Mouse (Mus musculus) layer of hippocampus, postnatal 25 days (tissue): Measurements from ENCODE around the gene Trmt112. TPM values are rescaled to one million over a fixed set of nuclear protein-coding genes. Genes with fewer than 3 reads are reported as not detected.

Experiments used
- DNase-seq, 2 experiments: peaks; one replicate each; pipeline ENCODE4 v3.0.0; 2022; ENCODE audit warnings: mixed read lengths in 2 of 2, low spot score in 1 of 2; ENCODE audit errors: extremely low spot score in 1 of 2
- microRNA-seq, 2 experiments: library from miRNA; unstranded; fragments of <30 nt; microRNA quantifications; one replicate each; pipeline ENCODE4 v1.2.0; 2021
- total RNA-seq, 2 experiments: library from RNA; stranded (reverse); gene quantifications; 2 replicates each; pipeline ENCODE4 v1.2.3; 2021

Trmt112 gene
- total RNA-seq, 2 experiments from 2014 or later, result 40.7 to 43.9 TPM

- DNase-seq, result peak; percentile 73 to 90
Observed at GRCm38 (mm10) chr19:6942249-6942691, 32.8 kb downstream of the Trmt112 start, which contains the start of gene Gpr137. Gene Gpr137 (minus strand): TSS chr19:6942480.

- no peak for DNase-seq
Observed at GRCm38 (mm10) chr19:6942764-6943163, 33.3 kb downstream of the Trmt112 start.

- DNase-seq, result no peak
Observed at GRCm38 (mm10) chr19:6943709-6944108, 34.2 kb downstream of the Trmt112 start.

- DNase-seq, result no peak
Observed at GRCm38 (mm10) chr19:6947742-6948141, 38.2 kb downstream of the Trmt112 start.

- DNase-seq, result no peak
Observed at GRCm38 (mm10) chr19:6948186-6948585, 38.7 kb downstream of the Trmt112 start.

GRCm38 (mm10) chr19:6949532-6949931, 40.0 kb downstream of the Trmt112 start:
- no peak for DNase-seq

GRCm38 (mm10) chr19:6949951-6950350, 40.5 kb downstream of the Trmt112 start:
- DNase-seq, result no peak

- DNase-seq, result peak; percentile 51 to 52
Observed at GRCm38 (mm10) chr19:6950613-6951153, 41.2 kb downstream of the Trmt112 start.

GRCm38 (mm10) chr19:6951381-6951968, 42.0 kb downstream of the Trmt112 start:
- peak; percentile 79 to 85 for DNase-seq

- peak; percentile 58 to 60 for DNase-seq
Observed at GRCm38 (mm10) chr19:6951994-6952711, 42.7 kb downstream of the Trmt112 start.

GRCm38 (mm10) chr19:6952712-6953037, 43.2 kb downstream of the Trmt112 start:
- DNase-seq, result no peak

- DNase-seq, result no peak
Observed at GRCm38 (mm10) chr19:6954046-6954445, 44.5 kb downstream of the Trmt112 start.

- no peak for DNase-seq
Observed at GRCm38 (mm10) chr19:6955424-6955823, 45.9 kb downstream of the Trmt112 start.

GRCm38 (mm10) chr19:6956461-6956860, 47.0 kb downstream of the Trmt112 start:
- no peak for DNase-seq

Small RNA genes lying within 50 kb of the gene (microRNA-seq; reads per million reads assigned to microRNA genes)
- 6.0 to 9.2 reads per million in 2 experiments for gene Mir6990

Other genes with a start within 250 kb of the Trmt112 start
- gene Rps6ka4, start 69.1 kb upstream of the Trmt112 start, total RNA-seq, result 10 to 100 TPM; 32.0 to 34.7 TPM
- gene Ccdc88b, start 51.5 kb upstream of the Trmt112 start, total RNA-seq, result 10 to 100 TPM in 1 of 2 experiments, 1 to 10 TPM in 1; 7.5 to 11.9 TPM
- gene Prdx5, start 408 bp downstream of the Trmt112 start, total RNA-seq, result 100 to 1,000 TPM; 384 to 436 TPM
- gene Esrra, start 12.1 kb downstream of the Trmt112 start, total RNA-seq, result 10 to 100 TPM; 56.2 to 57.7 TPM
- 10 to 100 TPM; 11.0 to 12.1 TPM for gene Catsperz, start 15.7 kb downstream of the Trmt112 start, total RNA-seq
- 10 to 100 TPM; 18.4 to 20.2 TPM for gene Kcnk4, start 24.8 kb downstream of the Trmt112 start, total RNA-seq
- 10 to 100 TPM; 42.7 to 44.5 TPM for gene Bad, start 32.2 kb downstream of the Trmt112 start, total RNA-seq
- gene Gpr137, start 32.8 kb downstream of the Trmt112 start, total RNA-seq, result 100 to 1,000 TPM; 103 to 106 TPM
- 10 to 100 TPM; 63.3 to 69.8 TPM for gene Ppp1r14b, start 65.3 kb downstream of the Trmt112 start, total RNA-seq
- 10 to 100 TPM; 14.8 to 16.0 TPM for gene Plcb3, start 66.8 kb downstream of the Trmt112 start, total RNA-seq
- gene Fkbp2, start 70.8 kb downstream of the Trmt112 start, total RNA-seq, result 10 to 100 TPM; 88.6 to 93.9 TPM
- 10 to 100 TPM; 83.2 to 85.2 TPM for gene Vegfb, start 78.0 kb downstream of the Trmt112 start, total RNA-seq
- 10 to 100 TPM; 21.9 to 23.5 TPM for gene Dnajc4, start 82.9 kb downstream of the Trmt112 start, total RNA-seq
- gene Nudt22, start 86.4 kb downstream of the Trmt112 start, total RNA-seq, result 10 to 100 TPM; 13.5 to 14.9 TPM
- gene Trpt1, start 86.4 kb downstream of the Trmt112 start, total RNA-seq, result 10 to 100 TPM; 16.1 to 18.8 TPM
- 1 to 10 TPM; 4.3 to 4.6 TPM for gene Fermt3, start 109.8 kb downstream of the Trmt112 start, total RNA-seq
- gene Stip1, start 130.3 kb downstream of the Trmt112 start, total RNA-seq, result 100 to 1,000 TPM; 169 to 202 TPM
- gene Macrod1, start 147.1 kb downstream of the Trmt112 start, total RNA-seq, result 10 to 100 TPM; 16.4 to 22.0 TPM
- 10 to 100 TPM; 18.3 to 21.2 TPM for gene Flrt1, start 196.0 kb downstream of the Trmt112 start, total RNA-seq